Mouse (Mus musculus) neural tube, embryonic 12.5 days (tissue): Measurements from ENCODE around the gene Ppp2r5c. TPM values are rescaled to one million over a fixed set of nuclear protein-coding genes. Genes with fewer than 3 reads are reported as not detected.

Experiments used
- ATAC-seq: fragments of 200-750 bp; cut with Nextera tagmentation; 2 replicates; pipeline ENCODE4 v1.8.0; 2017; ENCODE audit warnings: low read depth, mild to moderate bottlenecking, moderate TSS enrichment, moderate library complexity; ENCODE audit not compliant: low FRiP score
- H3K27ac ChIP-seq: fragments of 300-500 bp; sonication (generic); 2 replicates; pipeline ENCODE4 v1.5.1; 2016
- H3K27me3 ChIP-seq: fragments of 300-500 bp; sonication (generic); replicated peaks from 2 replicates; pipeline ENCODE4 v1.6.1; 2016; ENCODE audit warnings: mild to moderate bottlenecking
- H3K36me3 ChIP-seq: fragments of 300-500 bp; sonication (generic); 2 replicates; pipeline ENCODE4 v1.6.1; 2016; ENCODE audit warnings: mild to moderate bottlenecking
- H3K4me1 ChIP-seq: fragments of 300-500 bp; sonication (generic); 2 replicates; pipeline ENCODE4 v1.6.1; 2016
- H3K4me2 ChIP-seq: fragments of 300-500 bp; sonication (generic); replicated peaks from 2 replicates; pipeline ENCODE4 v1.6.1; 2016; ENCODE audit warnings: mild to moderate bottlenecking
- H3K4me3 ChIP-seq: fragments of 300-500 bp; sonication (generic); 2 replicates; pipeline ENCODE4 v1.5.1; 2016
- H3K9ac ChIP-seq: fragments of 300-500 bp; sonication (generic); 2 replicates; pipeline ENCODE4 v1.6.1; 2016; ENCODE audit warnings: mild to moderate bottlenecking
- H3K9me3 ChIP-seq: fragments of 300-500 bp; sonication (generic); 2 replicates; pipeline ENCODE4 v1.6.1; 2016; ENCODE audit warnings: mild to moderate bottlenecking
- WGBS: fragments of 180-500 bp; shearing (Covaris S2); methylation state at CpG from one replicate; pipeline ENCODE4 v1.1.7; 2016; 5-methylcytosine and 5-hydroxymethylcytosine counted together
- polyA plus RNA-seq: library from polyadenylated mRNA; unstranded; fragments of >200 nt; fragmentation: Nextera tagmentation; extraction: Ambion mirVana; gene quantifications from 2 replicates; pipeline ENCODE4 v1.2.1, GENCODE M21; 2016

Gene Ppp2r5c
- polyA plus RNA-seq, 1 experiment from 2014 or later, result 160 TPM

GRCm38 (mm10) chr12:110507714-110508297 is 60.9 kb downstream of the Ppp2r5c start:
- Histone ChIP-seq H3K9ac (no peak overlapping the region), H3K27ac (no peak overlapping the region), H3K36me3 (no peaks in the 10 kb centered on the region), H3K4me1 (peaks cover 52% of the 10 kb centered on the region), H3K9me3 (no peaks in the 10 kb centered on the region), H3K4me3 (no peak overlapping the region), H3K27me3 (no peaks in the 10 kb centered on the region), H3K4me2 (no peak overlapping the region)
- no peak for ATAC-seq
- WGBS, result 57% methylated on average over 9 of the region's 9 CpGs

DNA sequence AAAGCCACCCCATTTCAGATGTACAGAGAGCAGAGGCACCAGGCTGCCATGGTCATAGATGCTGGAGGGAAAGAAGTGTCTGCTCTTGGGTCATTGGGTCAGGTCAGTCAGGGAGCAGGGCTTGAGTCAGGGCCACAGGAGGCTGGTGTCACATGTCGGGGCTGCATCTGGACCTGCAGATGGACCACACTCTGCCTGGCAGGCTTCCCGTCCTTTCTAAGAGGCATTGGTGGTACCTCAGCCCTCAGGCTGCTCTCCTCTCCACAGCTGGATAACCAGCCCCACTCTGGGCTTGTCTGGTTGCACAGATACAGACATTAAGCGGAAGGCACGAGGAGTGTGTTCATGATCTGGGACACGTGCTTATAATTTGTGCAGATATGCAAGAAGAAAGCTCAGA is 61.8 kb downstream of the Ppp2r5c start:
- 87% methylated on average over 5 of the region's 5 CpGs for WGBS
- no peaks in the 10 kb centered on the region for H3K9me3 ChIP-seq
- no peak overlapping the region for H3K4me3 ChIP-seq
- H3K27ac ChIP-seq, result no peak overlapping the region
- no peak overlapping the region for H3K9ac ChIP-seq
- H3K36me3 ChIP-seq, result peaks cover 5% of the 10 kb centered on the region; the same call in 1 of the 2 replicates
- peaks cover 47% of the 10 kb centered on the region for H3K4me1 ChIP-seq
- H3K4me2 ChIP-seq, result no peak overlapping the region
- H3K27me3 ChIP-seq, result no peaks in the 10 kb centered on the region
- no peak for ATAC-seq

GRCm38 (mm10) chr12:110510171-110510871 is 63.4 kb downstream of the Ppp2r5c start:
- Histone ChIP-seq H3K9me3 (no peaks in the 10 kb centered on the region), H3K4me2 (no peak overlapping the region), H3K27ac (no peak overlapping the region), H3K4me1 (peaks cover 31% of the 10 kb centered on the region), H3K27me3 (no peaks in the 10 kb centered on the region), H3K9ac (no peak overlapping the region), H3K4me3 (no peak overlapping the region), H3K36me3 (peaks cover 5% of the 10 kb centered on the region; the same call in 1 of the 2 replicates)
- 78% methylated on average over 9 of the region's 9 CpGs for WGBS
- ATAC-seq, result no peak

DNA sequence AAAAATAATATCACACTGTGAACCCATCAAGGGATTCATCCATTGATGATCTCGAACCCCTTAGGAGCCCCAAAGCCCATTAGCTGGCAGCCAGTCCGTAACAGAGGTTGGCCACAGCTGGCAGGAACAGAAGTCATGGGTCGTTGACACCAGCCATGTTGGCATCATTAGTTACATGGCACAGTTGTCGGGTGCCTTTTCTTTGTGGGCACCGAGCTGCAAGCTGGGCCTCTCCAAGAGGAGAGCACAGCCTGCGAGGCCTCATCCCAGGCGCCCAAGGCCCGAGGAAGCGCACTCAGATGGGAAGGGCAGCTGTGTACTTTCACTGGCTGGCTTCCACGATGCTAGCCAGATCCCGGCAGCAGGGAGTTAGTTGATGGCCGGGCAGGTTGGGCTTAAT is 64.3 kb downstream of the Ppp2r5c start:
- H3K27ac ChIP-seq, result no peak overlapping the region
- H3K4me3 ChIP-seq, result no peak overlapping the region
- no peak overlapping the region for H3K4me2 ChIP-seq
- no peaks in the 10 kb centered on the region for H3K27me3 ChIP-seq
- H3K36me3 ChIP-seq, result peaks cover 5% of the 10 kb centered on the region; the same call in 1 of the 2 replicates
- WGBS, result 79% methylated on average over 12 of the region's 12 CpGs
- no peak overlapping the region for H3K9ac ChIP-seq
- no peak for ATAC-seq
- peaks cover 24% of the 10 kb centered on the region for H3K4me1 ChIP-seq
- H3K9me3 ChIP-seq, result no peaks in the 10 kb centered on the region

DNA sequence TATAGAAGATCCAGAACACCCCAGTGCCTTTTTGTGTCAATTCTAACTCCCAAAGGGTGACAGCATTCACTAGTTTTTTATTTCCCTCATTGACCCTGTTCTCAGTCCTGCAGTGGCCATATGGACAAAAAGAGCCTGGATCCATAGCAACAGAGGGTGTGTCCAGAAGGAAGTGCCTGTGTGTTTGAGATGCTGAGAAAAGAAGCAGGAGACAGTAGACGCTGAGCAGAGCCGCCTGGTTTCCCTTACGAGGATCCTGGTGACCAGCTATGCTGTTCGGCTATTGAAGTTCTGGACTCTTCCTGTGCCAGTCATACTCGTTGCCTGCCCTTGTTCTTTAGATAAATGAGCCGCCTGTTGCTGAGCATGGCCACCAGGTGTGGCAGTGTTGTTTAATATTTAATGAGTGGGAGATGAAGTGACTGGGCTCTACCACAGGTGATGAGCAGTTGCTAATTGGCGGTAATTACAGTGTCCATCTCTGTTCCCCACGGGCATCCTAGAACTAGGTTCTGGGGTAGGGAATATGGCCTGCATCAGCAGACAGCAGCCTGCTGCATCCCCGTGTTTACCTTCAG is 65.0 kb downstream of the Ppp2r5c start:
- peaks cover 5% of the 10 kb centered on the region; the same call in 1 of the 2 replicates for H3K36me3 ChIP-seq
- no peaks in the 10 kb centered on the region for H3K9me3 ChIP-seq
- WGBS, result 72% methylated on average over 9 of the region's 9 CpGs
- H3K4me2 ChIP-seq, result no peak overlapping the region
- no peak overlapping the region for H3K4me3 ChIP-seq
- ATAC-seq, result no peak
- no peak overlapping the region for H3K27ac ChIP-seq
- no peaks in the 10 kb centered on the region for H3K27me3 ChIP-seq
- no peak overlapping the region for H3K9ac ChIP-seq
- H3K4me1 ChIP-seq, result peaks cover 23% of the 10 kb centered on the region

DNA sequence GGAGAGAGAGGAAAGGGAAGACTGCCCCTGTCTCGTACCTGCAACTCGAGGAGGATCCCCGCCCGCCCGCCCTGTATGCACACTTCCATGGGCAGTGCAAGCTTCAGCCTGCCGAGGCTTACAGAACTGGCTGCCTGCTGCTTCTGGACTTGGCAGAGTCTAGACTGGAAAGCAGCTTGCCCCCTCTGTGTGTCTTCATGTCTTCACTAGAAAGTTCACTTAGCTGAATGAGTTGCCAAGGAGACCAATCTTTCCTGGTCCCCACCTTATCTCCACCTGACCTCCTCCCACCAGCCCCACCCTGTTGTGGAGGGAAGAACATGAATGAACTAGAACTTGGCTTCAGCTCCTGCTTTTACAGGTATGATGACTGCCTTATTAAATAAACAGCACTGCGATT is 66.0 kb downstream of the Ppp2r5c start:
- no peak for ATAC-seq
- H3K4me1 ChIP-seq, result peaks cover 20% of the 10 kb centered on the region
- 93% methylated on average over 7 of the region's 7 CpGs for WGBS
- H3K36me3 ChIP-seq, result peaks cover 10% of the 10 kb centered on the region; the same call in 1 of the 2 replicates
- H3K4me2 ChIP-seq, result no peak overlapping the region
- no peaks in the 10 kb centered on the region for H3K9me3 ChIP-seq
- H3K27me3 ChIP-seq, result no peaks in the 10 kb centered on the region
- H3K27ac ChIP-seq, result no peak overlapping the region
- no peak overlapping the region for H3K9ac ChIP-seq
- no peak overlapping the region for H3K4me3 ChIP-seq

DNA sequence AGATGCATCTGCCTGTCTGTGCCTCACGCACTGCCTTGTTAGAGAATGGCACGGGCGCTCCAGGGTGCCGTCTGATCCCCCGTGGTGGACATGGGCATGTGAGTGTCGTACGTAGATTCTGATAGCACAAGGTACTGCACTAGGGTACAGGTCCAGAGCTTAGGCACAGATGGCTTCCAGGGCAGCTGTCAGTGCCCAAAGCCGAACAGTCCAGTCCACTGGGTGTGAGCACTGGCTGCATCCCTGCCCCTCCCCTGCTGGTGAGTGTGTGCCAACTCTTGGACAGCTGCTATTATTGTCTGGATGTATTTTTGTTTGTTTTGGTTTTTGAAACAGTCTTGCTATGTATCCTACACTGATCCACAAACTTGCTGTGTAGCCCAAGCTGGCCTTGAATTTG is 68.8 kb downstream of the Ppp2r5c start:
- Histone ChIP-seq H3K27ac (no peak overlapping the region), H3K9ac (no peak overlapping the region), H3K4me1 (peaks cover 11% of the 10 kb centered on the region), H3K27me3 (no peaks in the 10 kb centered on the region), H3K36me3 (peaks cover 10% of the 10 kb centered on the region; the same call in 1 of the 2 replicates), H3K9me3 (no peaks in the 10 kb centered on the region), H3K4me3 (no peak overlapping the region), H3K4me2 (no peak overlapping the region)
- ATAC-seq, result no peak
- WGBS, result 93% methylated on average over 8 of the region's 8 CpGs

DNA sequence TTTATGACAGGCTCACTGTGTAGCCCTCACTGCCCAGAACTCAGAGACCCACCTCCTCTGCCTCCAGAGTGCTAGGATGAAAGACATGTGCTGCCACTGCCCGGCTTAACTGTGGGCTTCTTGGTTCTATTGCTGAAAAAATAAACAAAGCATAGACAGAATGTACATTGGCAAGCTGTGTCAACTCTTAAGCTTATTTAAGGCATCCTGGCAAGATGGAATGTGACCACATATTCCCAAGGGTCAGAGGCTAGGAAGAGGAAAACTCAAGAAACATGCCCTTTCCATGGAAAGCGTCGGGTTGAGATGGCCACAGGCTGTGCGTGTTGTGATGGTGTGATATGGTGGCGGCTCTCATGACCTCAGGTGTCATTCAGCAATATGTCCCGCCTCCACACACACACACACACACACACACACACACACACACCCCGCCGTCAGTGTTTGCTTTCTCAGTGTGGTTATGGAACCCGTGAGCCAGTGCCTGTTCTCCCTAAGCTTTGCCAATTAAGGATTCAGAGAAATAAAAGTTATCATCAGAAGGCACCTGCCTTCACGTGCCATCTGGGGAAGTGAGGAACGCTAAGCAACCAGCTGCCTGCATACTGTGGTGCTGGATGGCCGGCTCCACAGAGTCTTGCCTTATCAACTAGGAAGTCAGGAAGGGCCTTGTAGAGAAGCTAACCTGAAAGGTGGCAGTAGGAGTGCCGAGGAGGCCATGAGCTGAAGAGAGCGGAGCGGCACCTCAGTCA is 73.5 kb downstream of the Ppp2r5c start:
- H3K36me3 ChIP-seq, result peaks cover 36% of the 10 kb centered on the region
- no peak overlapping the region for H3K4me2 ChIP-seq
- no peak overlapping the region for H3K27ac ChIP-seq
- no peak overlapping the region for H3K4me3 ChIP-seq
- H3K9me3 ChIP-seq, result no peaks in the 10 kb centered on the region
- H3K4me1 ChIP-seq, result no peaks in the 10 kb centered on the region
- H3K9ac ChIP-seq, result no peak overlapping the region
- H3K27me3 ChIP-seq, result no peaks in the 10 kb centered on the region
- ATAC-seq, result no peak
- WGBS, result 86% methylated on average over 15 of the region's 15 CpGs

DNA sequence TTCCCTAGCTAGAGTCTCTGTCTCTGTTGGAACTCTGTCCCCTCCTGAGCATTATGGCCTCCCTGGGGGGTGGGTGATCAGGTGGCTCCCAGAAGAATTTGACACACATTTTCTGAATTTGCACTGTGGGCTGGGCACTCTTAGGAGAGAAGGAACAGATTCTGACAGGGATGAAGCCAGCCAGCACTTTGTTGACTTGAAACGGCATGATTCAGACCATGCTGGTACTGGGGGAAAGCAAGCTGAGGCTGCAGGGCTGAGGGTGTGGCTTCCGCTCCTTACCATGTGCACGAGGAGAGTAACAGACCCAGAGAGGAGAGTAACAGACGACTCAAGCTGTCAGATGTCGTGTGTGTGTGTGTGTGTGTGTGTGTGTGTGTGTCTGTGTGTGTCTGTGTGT is 76.6 kb downstream of the Ppp2r5c start:
- WGBS, result 91% methylated on average over 5 of the region's 5 CpGs
- no peak overlapping the region for H3K4me3 ChIP-seq
- no peak overlapping the region for H3K4me2 ChIP-seq
- no peak for ATAC-seq
- peaks cover 33% of the 10 kb centered on the region for H3K36me3 ChIP-seq
- no peak overlapping the region for H3K27ac ChIP-seq
- H3K4me1 ChIP-seq, result no peaks in the 10 kb centered on the region
- H3K9me3 ChIP-seq, result no peaks in the 10 kb centered on the region
- no peak overlapping the region for H3K9ac ChIP-seq
- no peaks in the 10 kb centered on the region for H3K27me3 ChIP-seq

DNA sequence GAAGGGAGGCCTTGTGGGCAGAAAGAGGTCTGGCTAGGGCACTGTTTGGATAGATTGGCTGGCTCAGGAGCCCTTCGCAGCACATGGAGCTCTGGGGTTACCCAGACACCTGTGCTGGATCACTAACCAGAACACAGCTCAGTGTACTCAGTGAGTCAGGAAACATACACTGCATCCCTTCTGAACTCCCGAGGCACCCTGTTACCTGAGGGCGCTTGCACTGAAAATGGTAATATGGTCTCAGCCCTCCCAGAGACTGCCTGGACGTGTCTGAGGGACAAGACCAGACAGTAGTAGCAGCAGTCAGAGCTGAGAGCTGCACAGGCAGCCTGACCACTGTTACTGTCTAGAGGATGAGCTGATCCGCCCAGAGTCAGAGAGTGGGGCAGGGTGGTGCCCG is 85.8 kb downstream of the Ppp2r5c start:
- H3K4me1 ChIP-seq, result no peaks in the 10 kb centered on the region
- H3K27ac ChIP-seq, result no peak overlapping the region
- no peak overlapping the region for H3K9ac ChIP-seq
- 92% methylated on average over 6 of the region's 6 CpGs for WGBS
- no peak overlapping the region for H3K4me2 ChIP-seq
- H3K9me3 ChIP-seq, result no peaks in the 10 kb centered on the region
- ATAC-seq, result no peak
- no peaks in the 10 kb centered on the region for H3K27me3 ChIP-seq
- peaks cover 4% of the 10 kb centered on the region; the same call in 1 of the 2 replicates for H3K36me3 ChIP-seq
- H3K4me3 ChIP-seq, result no peak overlapping the region

DNA sequence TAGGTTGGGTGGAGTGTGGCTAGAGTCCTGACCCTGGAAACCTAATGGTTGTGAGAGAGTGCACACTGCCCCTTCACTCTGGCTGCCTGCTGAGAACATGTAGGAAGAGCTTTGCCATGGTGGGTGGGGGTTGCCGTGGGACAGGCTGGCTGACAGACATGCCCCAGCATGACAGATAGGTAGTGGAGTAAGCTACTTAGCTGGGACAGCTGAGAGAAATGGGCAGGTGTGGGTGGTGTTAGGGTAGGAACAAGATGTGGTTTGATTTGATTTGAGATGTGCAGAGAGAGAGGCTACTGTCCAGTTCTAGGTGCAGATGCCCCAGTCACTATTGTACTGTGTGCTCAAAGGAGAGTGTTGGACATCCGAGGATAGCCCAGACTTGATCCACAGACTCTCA is 86.2 kb downstream of the Ppp2r5c start:
- Histone ChIP-seq H3K27me3 (no peaks in the 10 kb centered on the region), H3K4me3 (no peak overlapping the region)
- WGBS, result 87% methylated on average over 2 of the region's 2 CpGs

DNA sequence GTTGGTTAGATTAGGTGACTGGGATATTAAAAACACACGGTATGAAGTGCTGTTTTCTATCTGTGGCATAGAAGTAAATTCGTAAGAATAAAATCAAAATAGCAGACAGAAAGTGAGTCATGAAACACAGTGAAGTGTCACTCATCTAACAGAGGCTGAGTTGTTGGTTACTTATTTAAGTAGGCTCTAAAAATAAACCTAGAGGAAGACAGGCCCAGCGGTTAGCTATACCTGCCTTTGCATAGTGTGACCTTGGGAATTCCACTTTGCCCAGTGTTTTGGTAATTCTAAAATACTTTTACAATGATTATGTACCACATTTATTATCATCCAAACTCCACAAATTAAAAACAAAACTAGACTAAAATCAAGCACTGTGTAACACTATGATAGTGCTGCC is 86.9 kb downstream of the Ppp2r5c start:
- WGBS, result 98% methylated on average over 3 of the region's 3 CpGs
- ATAC-seq, result no peak
- peaks cover 4% of the 10 kb centered on the region; the same call in 1 of the 2 replicates for H3K36me3 ChIP-seq
- no peak overlapping the region for H3K4me2 ChIP-seq
- no peak overlapping the region for H3K4me3 ChIP-seq
- H3K9ac ChIP-seq, result no peak overlapping the region
- H3K9me3 ChIP-seq, result no peaks in the 10 kb centered on the region
- no peak overlapping the region for H3K27ac ChIP-seq
- H3K4me1 ChIP-seq, result no peaks in the 10 kb centered on the region
- no peaks in the 10 kb centered on the region for H3K27me3 ChIP-seq

More for the DNA sequence above, 86.2 kb downstream of the Ppp2r5c start:
- Histone ChIP-seq H3K36me3 (peaks cover 4% of the 10 kb centered on the region; the same call in 1 of the 2 replicates), H3K27ac (no peak overlapping the region), H3K4me2 (no peak overlapping the region), H3K9me3 (no peaks in the 10 kb centered on the region), H3K9ac (no peak overlapping the region), H3K4me1 (no peaks in the 10 kb centered on the region)
- no peak for ATAC-seq
